Mouse (Mus musculus): ENCODE results near the gene Tshr. TPM values are rescaled to one million over a fixed set of nuclear protein-coding genes. Genes with fewer than 3 reads are reported as not detected.

Gene Tshr
- polyA plus RNA-seq, 1 experiment from 2014 or later, result 0.73 TPM

DNA sequence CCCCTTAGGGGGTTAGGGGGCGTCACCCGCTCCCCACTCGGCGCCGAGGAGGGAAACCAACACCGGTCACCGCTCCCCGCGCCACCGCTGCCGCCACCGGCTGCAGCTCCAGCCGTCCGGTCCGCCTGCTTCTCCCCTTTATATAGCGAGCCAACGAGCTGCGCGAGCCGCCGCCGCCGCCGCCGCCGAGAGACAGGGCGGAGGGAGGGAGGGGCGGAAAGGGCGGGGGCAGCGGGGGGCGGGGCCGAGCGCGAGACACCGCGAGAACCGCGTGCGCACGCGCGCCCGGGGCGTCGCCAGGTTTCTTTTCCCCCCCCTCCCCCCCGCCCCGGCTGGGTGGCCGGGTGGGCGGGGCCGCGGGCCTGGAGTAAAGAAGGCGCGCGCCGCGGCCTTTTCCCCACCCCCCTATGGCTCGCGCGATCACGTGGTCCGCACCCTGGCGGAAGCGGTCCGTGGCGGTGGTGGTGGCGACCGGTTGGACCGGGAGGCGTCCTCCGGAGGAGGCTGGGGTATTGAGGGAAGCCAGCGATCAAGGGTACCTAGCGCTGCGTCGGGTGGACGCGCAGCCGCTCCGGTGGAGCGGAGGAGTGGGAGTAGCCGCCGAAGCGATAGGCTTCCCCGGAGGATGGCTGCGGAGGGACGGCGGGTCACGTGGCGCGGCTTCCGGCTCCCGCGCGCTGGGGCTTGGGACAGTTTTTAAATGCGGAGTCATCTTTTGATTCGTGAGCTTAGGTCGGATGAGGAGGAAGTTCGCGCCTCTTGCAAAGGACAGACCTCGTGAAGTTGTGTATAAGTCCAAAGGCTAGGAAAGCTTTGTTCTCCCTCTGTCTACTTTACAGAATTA is 205.7 kb downstream of the Tshr start, which contains the start of gene Gtf2a1:
Gtf2a1 (minus strand) TSS at position 641 of the 844 bp plus-strand sequence.
- H3K36me3 ChIP-seq, result peaks cover 9% of the 10 kb centered on the region
- H3K9ac ChIP-seq, result peak within 1 kb of the TSS; percentile 100
- under 1% methylated on average over 65 of the region's 99 CpGs for WGBS
- no peaks in the 10 kb centered on the region for H3K27me3 ChIP-seq
- H3K4me2 ChIP-seq, result peak within 1 kb of the TSS; percentile 66
- peak within 1 kb of the TSS; percentile 100 for H3K27ac ChIP-seq
- peak; percentile 86 for ATAC-seq (ENCODE audit: insufficient number of reproducible peaks, insufficient read depth, low FRiP score, low TSS enrichment, low read depth)
- no peaks in the 10 kb centered on the region for H3K9me3 ChIP-seq
- peaks cover 14% of the 10 kb centered on the region for H3K4me1 ChIP-seq
- peak within 1 kb of the TSS; percentile 91 for H3K4me3 ChIP-seq

DNA sequence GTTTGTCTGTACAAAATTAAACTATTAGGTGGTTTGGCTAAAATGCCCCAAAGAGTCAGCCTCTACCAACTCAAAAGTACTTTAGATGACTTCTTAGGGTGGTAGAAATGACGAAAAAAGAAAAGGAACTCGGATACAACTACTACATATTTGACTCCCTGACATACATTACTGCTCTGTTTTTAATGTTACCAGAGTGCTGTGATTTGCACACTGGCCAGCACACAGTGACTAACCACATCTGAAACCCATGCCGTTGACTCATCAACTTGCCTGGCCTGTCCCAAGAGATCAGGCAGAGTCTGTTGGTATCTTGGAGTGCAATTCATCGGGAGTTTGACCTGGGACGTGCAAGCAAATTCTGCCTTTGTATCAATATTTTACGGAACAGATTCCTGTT is 206.4 kb downstream of the Tshr start:
- Histone ChIP-seq H3K4me2 (peak overlapping the region; percentile 65), H3K4me1 (peaks cover 14% of the 10 kb centered on the region), H3K9me3 (no peaks in the 10 kb centered on the region), H3K4me3 (peak overlapping the region; percentile 91), H3K27me3 (no peaks in the 10 kb centered on the region), H3K27ac (peak overlapping the region; percentile 100), H3K36me3 (peaks cover 3% of the 10 kb centered on the region), H3K9ac (peak overlapping the region; percentile 79)
- ATAC-seq (ENCODE audit: insufficient number of reproducible peaks, insufficient read depth, low FRiP score, low TSS enrichment, low read depth), result no peak
- WGBS, result 26% methylated on average over 6 of the region's 6 CpGs

DNA sequence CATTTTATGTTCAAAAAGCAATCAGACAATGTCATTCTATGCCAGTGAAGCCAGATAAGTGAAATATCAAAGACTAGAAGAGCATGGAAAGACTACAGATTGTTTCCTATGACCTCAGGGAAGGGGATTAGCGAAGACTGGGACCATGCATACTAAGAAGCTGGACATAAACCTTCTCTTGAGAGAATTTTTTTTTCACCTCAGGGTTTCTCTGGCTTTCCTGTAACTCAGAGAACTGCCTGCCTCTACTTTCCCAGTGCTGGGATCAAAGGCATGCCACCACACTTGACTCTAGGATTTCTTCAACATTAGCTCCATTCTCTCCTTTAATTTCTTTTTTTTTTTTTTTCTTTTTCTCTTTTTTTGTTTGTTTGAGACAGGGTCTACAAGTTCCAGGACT is 206.8 kb downstream of the Tshr start:
- ATAC-seq (ENCODE audit: insufficient number of reproducible peaks, insufficient read depth, low FRiP score, low TSS enrichment, low read depth), result no peak
- Histone ChIP-seq H3K9ac (peak overlapping the region; percentile 79), H3K4me3 (peak overlapping the region; percentile 91)

DNA sequence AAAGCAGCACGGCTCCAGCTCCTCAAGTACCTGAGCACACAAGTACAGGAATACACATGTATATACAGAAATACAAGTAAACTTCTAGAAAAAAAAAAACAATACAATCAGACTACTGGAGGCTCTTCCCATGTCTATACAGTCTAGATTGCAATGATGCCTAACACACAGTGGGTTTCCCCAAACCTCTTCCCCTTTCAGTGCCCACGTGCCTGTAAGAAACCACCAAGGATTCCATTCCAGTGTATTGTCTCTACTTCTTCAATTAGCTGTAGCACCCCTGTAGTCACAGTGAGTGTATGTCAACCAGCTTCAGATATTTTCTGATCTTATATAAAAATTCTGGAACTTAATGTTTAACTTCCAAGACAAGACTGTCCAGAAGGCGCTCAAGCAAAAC is 207.8 kb downstream of the Tshr start:
- Histone ChIP-seq H3K4me3 (no peak overlapping the region), H3K27ac (no peak overlapping the region), H3K9me3 (no peaks in the 10 kb centered on the region), H3K4me2 (no peak overlapping the region), H3K27me3 (no peaks in the 10 kb centered on the region), H3K36me3 (no peaks in the 10 kb centered on the region), H3K9ac (no peak overlapping the region), H3K4me1 (peaks cover 10% of the 10 kb centered on the region)
- 94% methylated on average over 3 of the region's 3 CpGs for WGBS
- ATAC-seq (ENCODE audit: insufficient number of reproducible peaks, insufficient read depth, low FRiP score, low TSS enrichment, low read depth), result no peak

More for the DNA sequence above, 206.8 kb downstream of the Tshr start:
- no peaks in the 10 kb centered on the region for H3K36me3 ChIP-seq
- H3K27me3 ChIP-seq, result no peaks in the 10 kb centered on the region
- H3K4me1 ChIP-seq, result peaks cover 14% of the 10 kb centered on the region
- peak overlapping the region; percentile 65 for H3K4me2 ChIP-seq
- H3K27ac ChIP-seq, result peak overlapping the region; percentile 100; the same call in 1 of the 2 replicates
- WGBS, result 87% methylated on average over 1 of the region's 1 CpGs
- H3K9me3 ChIP-seq, result no peaks in the 10 kb centered on the region

Other genes with a start within 250 kb of the Tshr start
- gene Cep128, start 154 bp upstream of the Tshr start, polyA plus RNA-seq (2015; fragmentation: Nextera tagmentation; extraction: Ambion mirVana), result 9.1 and 10.2 TPM in 2 replicates
- 43.8 and 50.3 TPM in 2 replicates for gene Gtf2a1, start 205.9 kb downstream of the Tshr start, polyA plus RNA-seq (2015; fragmentation: Nextera tagmentation; extraction: Ambion mirVana)

Data from embryonic facial prominence, embryonic 13.5 days (tissue).